Mouse (Mus musculus) adrenal gland, postnatal 0 days (tissue): ENCODE data around the gene Ntsr2. TPM values are rescaled to one million over a fixed set of nuclear protein-coding genes. Genes with fewer than 3 reads are reported as not detected.

Experiments used
- polyA plus RNA-seq: library from polyadenylated mRNA; unstranded; fragments of >200 nt; fragmentation: Nextera tagmentation; extraction: Ambion mirVana; gene quantifications from 2 replicates; pipeline ENCODE4 v1.2.1, GENCODE M21; 2015

Ntsr2 gene
- polyA plus RNA-seq, result not detected in 2 replicates

DNA sequence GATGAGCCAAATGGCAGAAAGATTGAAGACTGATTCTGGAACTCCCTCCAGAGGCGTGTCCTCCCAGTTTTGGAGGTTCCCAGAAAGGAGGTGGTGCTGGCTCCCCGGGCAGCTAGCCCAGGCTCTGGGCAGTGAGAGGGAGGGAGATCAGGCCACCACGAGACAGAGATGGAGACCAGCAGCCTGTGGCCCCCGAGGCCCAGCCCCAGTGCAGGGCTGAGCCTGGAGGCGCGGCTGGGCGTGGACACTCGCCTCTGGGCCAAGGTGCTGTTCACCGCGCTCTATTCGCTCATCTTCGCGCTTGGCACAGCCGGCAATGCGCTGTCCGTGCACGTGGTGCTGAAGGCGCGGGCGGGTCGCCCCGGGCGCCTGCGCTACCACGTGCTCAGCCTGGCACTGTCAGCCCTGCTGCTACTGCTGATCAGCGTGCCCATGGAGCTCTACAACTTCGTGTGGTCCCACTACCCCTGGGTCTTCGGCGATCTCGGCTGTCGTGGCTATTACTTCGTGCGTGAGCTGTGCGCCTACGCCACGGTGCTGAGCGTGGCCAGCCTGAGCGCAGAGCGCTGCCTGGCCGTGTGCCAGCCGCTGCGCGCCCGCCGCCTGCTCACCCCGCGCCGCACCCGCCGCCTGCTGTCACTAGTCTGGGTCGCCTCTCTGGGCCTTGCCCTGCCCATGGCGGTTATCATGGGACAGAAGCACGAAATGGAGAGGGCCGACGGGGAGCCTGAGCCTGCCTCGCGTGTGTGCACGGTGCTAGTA lies at the start of gene Ntsr2:
Gene Ntsr2 (plus strand): TSS at position 51 of the 762 bp plus-strand sequence.

DNA sequence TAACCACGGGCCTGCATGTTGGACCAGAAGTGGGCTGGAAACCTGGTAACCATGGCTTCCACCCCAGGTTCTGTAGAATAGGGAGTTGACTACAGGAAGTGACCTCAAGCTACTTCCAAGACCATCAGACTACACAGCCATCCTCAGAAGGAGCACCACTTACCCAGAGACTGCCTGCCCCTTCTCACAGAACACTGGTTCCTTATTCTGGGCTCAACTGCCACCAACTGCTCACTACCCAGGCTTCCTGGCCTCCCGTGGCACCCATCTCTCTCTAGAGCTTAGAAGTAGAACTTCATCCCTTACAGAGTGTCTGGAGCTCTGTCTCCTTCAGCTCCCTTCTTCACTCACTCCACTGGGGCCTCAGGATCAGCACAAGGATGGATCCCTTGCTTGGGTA lies 42.2 kb upstream of the Ntsr2 start, which contains the start of gene Lpin1:
Gene Lpin1 (minus strand): TSS at position 31 of the 400 bp plus-strand sequence.

Other genes starting within 250 kb of the Ntsr2 start
- gene Lpin1, start 42.4 kb upstream of the Ntsr2 start, polyA plus RNA-seq, result 6.4 and 6.7 TPM in 2 replicates
- gene Greb1, start 147.5 kb downstream of the Ntsr2 start, polyA plus RNA-seq, result 3.2 and 11.4 TPM in 2 replicates
- gene E2f6, start 157.6 kb downstream of the Ntsr2 start, polyA plus RNA-seq, result 21.0 and 31.6 TPM in 2 replicates
- 18.9 and 23.7 TPM in 2 replicates for gene Rock2, start 241.5 kb downstream of the Ntsr2 start, polyA plus RNA-seq